12 mouse cellular contexts compared by ENCODE assay signal in genomic region chr2:52603421-52603820, GRCm38 (mm10).
DNase-seq lines count a peak whose midpoint lies in the region; ATAC-seq lines count a peak whose summit lies in the region.
"Had no signal": no experiment of that assay in that cellular context is flagged by ENCODE, and none has a peak within 500 bp of the region (broad histone marks: within the 10 kb centered on the region; RNA-seq: fewer than 3 reads in every experiment).

No protein-coding gene starts in this region.

- H3K4me1 ChIP-seq in lung, embryonic 16.5 days (replicated peaks; ENCODE audit: control insufficient read depth, insufficient read depth, low read length), result peaks cover 10% of the 10 kb centered on the region; the same call in 1 of the 2 replicates

- no peak overlapping the region for H3K4me2 ChIP-seq in lung, embryonic 16.5 days (ENCODE audit: low read depth, low read length)
- H3K4me2 ChIP-seq: limb, embryonic 13.5 days had no signal

- no peaks in the 10 kb centered on the region for H3K9me3 ChIP-seq in lung, embryonic 16.5 days (ENCODE audit: control insufficient read depth, low read length)
- H3K9me3 ChIP-seq: limb, embryonic 13.5 days had no signal

- no peaks in the 10 kb centered on the region for H3K36me3 ChIP-seq in lung, embryonic 16.5 days (ENCODE audit: control insufficient read depth, insufficient read depth, low read length)
- H3K36me3 ChIP-seq: limb, embryonic 13.5 days had no signal

- 27% methylated on average over 6 of the region's 6 CpGs for WGBS in lung, embryonic 16.5 days

- no peak overlapping the region for H3K9ac ChIP-seq in lung, embryonic 16.5 days (ENCODE audit: low read length)
- H3K9ac ChIP-seq: limb, embryonic 13.5 days had no signal

- peak; percentile 90 for DNase-seq in heart, adult 11 months
- no peak for DNase-seq in heart, postnatal 25 days (ENCODE audit: low spot score)
- peak; percentile 45 for DNase-seq in urinary bladder, postnatal 14 days (ENCODE audit: low spot score)
- DNase-seq in urinary bladder, postnatal 25 days (ENCODE audit: low spot score), result no peak
- no peak for DNase-seq in adrenal gland, postnatal 14 days
- no peak for DNase-seq in right cerebral cortex, postnatal 25 days
- DNase-seq in layer of hippocampus, postnatal 10 days (ENCODE audit: low spot score in 2 of 2), result no peak
- DNase-seq: kidney, adult 18-20 months had no signal

- intact Hi-C loops in heart, postnatal 25 days (cut with DNase I), result no loop called here

- peak; percentile 63 for ATAC-seq in lung, embryonic 16.5 days (ENCODE audit: low read depth)
- ATAC-seq: forebrain, embryonic 16.5 days had no signal

- H3K4me3 ChIP-seq in lung, embryonic 16.5 days (ENCODE audit: low read length), result no peak overlapping the region
- H3K4me3 ChIP-seq: heart, adult 2 months; limb, embryonic 13.5 days had no signal

- no peak overlapping the region for H3K27ac ChIP-seq in lung, embryonic 16.5 days (ENCODE audit: low read length)
- H3K27ac ChIP-seq: heart, adult 2 months; limb, embryonic 13.5 days had no signal

- no peaks in the 10 kb centered on the region for H3K27me3 ChIP-seq in lung, embryonic 16.5 days (ENCODE audit: control insufficient read depth, insufficient read depth, low read depth, low read length)
- H3K27me3 ChIP-seq: limb, embryonic 13.5 days had no signal

Comparison
In these comparisons a context has a peak if more than half of its experiments do, and no peak if none do; other contexts are left out.
1. DNase-seq: peak in heart, adult 11 months (single experiment) and urinary bladder, postnatal 14 days (single experiment); none in heart, postnatal 25 days (single experiment), urinary bladder, postnatal 25 days (single experiment), adrenal gland, postnatal 14 days (single experiment), right cerebral cortex, postnatal 25 days (single experiment) and layer of hippocampus, postnatal 10 days (0 of 2).